Comparison of ENCODE assay signal across 35 mouse cellular contexts in genomic region chr4:21812635-21813034, GRCm38 (mm10).
"Had no signal": no experiment of that assay in that cellular context is flagged by ENCODE, and none has a peak within 500 bp of the region (broad histone marks: within the 10 kb centered on the region; RNA-seq: fewer than 3 reads in every experiment).

No protein-coding gene starts in this region.

- H3K27ac ChIP-seq: heart, embryonic 13.5 days; heart, embryonic 15.5 days; hindbrain, embryonic 10.5 days; hindbrain, embryonic 12.5 days; hindbrain, embryonic 13.5 days; hindbrain, embryonic 14.5 days; hindbrain, embryonic 15.5 days; hindbrain, postnatal 0 days; intestine, embryonic 15.5 days; kidney, embryonic 15.5 days; kidney, postnatal 0 days; layer of hippocampus, adult 2 months; left cerebral cortex, adult 2 months had no signal

- H3K36me3 ChIP-seq: intestine, embryonic 15.5 days had no signal

- H3K4me2 ChIP-seq: heart, embryonic 11.5 days; heart, embryonic 12.5 days; heart, embryonic 13.5 days; heart, embryonic 15.5 days; hindbrain, embryonic 12.5 days; hindbrain, embryonic 13.5 days; hindbrain, embryonic 14.5 days; hindbrain, embryonic 15.5 days; intestine, embryonic 15.5 days; kidney, embryonic 15.5 days had no signal

- H3K9ac ChIP-seq: heart, embryonic 12.5 days; heart, embryonic 13.5 days; heart, embryonic 15.5 days; hindbrain, embryonic 12.5 days; hindbrain, embryonic 13.5 days; hindbrain, embryonic 14.5 days; hindbrain, embryonic 15.5 days; intestine, embryonic 15.5 days; kidney, embryonic 15.5 days had no signal

- H3K9me3 ChIP-seq: heart, embryonic 12.5 days; heart, embryonic 13.5 days; heart, embryonic 15.5 days; hindbrain, embryonic 10.5 days; hindbrain, embryonic 12.5 days; hindbrain, embryonic 13.5 days; hindbrain, embryonic 15.5 days; intestine, embryonic 15.5 days; kidney, embryonic 15.5 days had no signal

- H3K4me1 ChIP-seq: heart, embryonic 12.5 days; heart, embryonic 13.5 days; heart, embryonic 15.5 days; hindbrain, embryonic 10.5 days; hindbrain, embryonic 13.5 days; hindbrain, embryonic 15.5 days; intestine, embryonic 15.5 days; kidney, embryonic 15.5 days had no signal

- H3K4me3 ChIP-seq: heart, embryonic 12.5 days; heart, embryonic 13.5 days; heart, embryonic 15.5 days; hindbrain, embryonic 10.5 days; hindbrain, embryonic 12.5 days; hindbrain, embryonic 13.5 days; hindbrain, embryonic 15.5 days; intestine, embryonic 15.5 days; kidney, embryonic 15.5 days; layer of hippocampus, adult 2 months; left cerebral cortex, adult 2 months had no signal

- DNase-seq: heart, postnatal 10 days; heart, postnatal 14 days; heart, postnatal 36 days; heart, postnatal 4 days; kidney, adult 11 months; kidney, adult 18-20 months; kidney, adult 2 months; kidney, adult 8-10 months; kidney, adult 9 months; kidney, postnatal 10 days; kidney, postnatal 14 days; kidney, postnatal 25 days; kidney, postnatal 36 days; kidney, postnatal 4 days; layer of hippocampus, adult 9-11 months; layer of hippocampus, postnatal 36 days had no signal

- H3K27me3 ChIP-seq: heart, embryonic 12.5 days; heart, embryonic 13.5 days; heart, embryonic 15.5 days; hindbrain, embryonic 12.5 days; hindbrain, embryonic 13.5 days; hindbrain, embryonic 15.5 days; intestine, embryonic 15.5 days; kidney, embryonic 15.5 days had no signal

- ATAC-seq: hindbrain, embryonic 16.5 days; hindbrain, postnatal 0 days; inflammation-experienced regulatory T-cells, adult 6 months; intestine, embryonic 15.5 days; intestine, embryonic 16.5 days; intestine, postnatal 0 days had no signal
